Mouse (Mus musculus): ENCODE measurements around the gene Hmgb1. TPM values are rescaled to one million over a fixed set of nuclear protein-coding genes. Genes with fewer than 3 reads are reported as not detected.
A peak's percentile ranks its signal among the peaks of the same experiment; 100 is the strongest.

Hmgb1 gene
- polyA plus RNA-seq, 1 experiment from 2014 or later = 1,906 TPM

DNA sequence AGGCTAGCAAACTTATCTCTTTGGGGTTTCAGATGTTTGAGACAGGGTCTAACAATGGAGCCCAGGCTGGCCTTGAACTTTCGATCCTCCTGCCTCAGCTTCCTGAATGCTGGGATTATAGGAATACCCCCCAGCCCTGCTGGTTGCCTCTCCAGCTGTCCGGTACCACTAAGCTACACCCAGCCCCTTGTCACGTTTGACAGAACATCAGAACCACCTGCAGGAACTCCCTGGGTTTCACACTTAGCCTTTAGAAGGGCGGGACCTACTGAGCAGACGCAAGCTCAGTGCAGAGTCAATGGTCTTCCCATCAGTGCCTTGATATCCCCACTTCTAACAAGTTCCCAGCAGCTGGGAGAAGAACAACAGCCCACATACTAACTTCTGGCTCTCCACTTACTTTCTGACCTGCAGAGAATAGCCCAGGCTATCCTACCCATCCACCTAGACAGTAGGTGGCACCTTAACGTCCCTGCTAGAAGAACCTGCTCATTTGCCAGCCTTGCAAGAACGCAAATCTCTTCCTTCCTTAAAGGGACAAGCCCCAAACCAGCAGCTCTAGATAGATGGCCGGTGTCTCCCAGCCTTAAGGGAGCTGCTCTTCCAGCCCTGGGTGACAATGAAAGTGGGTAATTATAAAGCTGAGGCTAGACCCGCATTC lies 178.5 kb downstream of the Hmgb1 start:
- peak overlapping the region; percentile 26 for H3K4me3 ChIP-seq (replicated peaks)
- H3K4me2 ChIP-seq = peak overlapping the region; percentile 57
- H3K27me3 ChIP-seq = no peaks in the 10 kb centered on the region
- peaks cover 22% of the 10 kb centered on the region for H3K4me1 ChIP-seq
- WGBS = 66% methylated on average over 9 of the region's 9 CpGs
- H3K36me3 ChIP-seq (replicated peaks) = no peaks in the 10 kb centered on the region
- H3K9ac ChIP-seq = peak overlapping the region; percentile 44; the same call in 1 of the 2 replicates
- peak overlapping the region; percentile 69; the same call in 1 of the 2 replicates for H3K27ac ChIP-seq
- no peak for ATAC-seq (ENCODE audit: low FRiP score)
- H3K9me3 ChIP-seq = no peaks in the 10 kb centered on the region

GRCm38 (mm10) chr5:149005083-149005482 lies 179.2 kb downstream of the Hmgb1 start:
- Histone ChIP-seq H3K9ac (no peak overlapping the region), H3K36me3 (replicated peaks) (no peaks in the 10 kb centered on the region), H3K9me3 (no peaks in the 10 kb centered on the region), H3K27me3 (no peaks in the 10 kb centered on the region), H3K27ac (no peak overlapping the region), H3K4me2 (no peak overlapping the region), H3K4me1 (peaks cover 22% of the 10 kb centered on the region), H3K4me3 (replicated peaks) (no peak overlapping the region)
- WGBS = 45% methylated on average over 9 of the region's 9 CpGs
- ATAC-seq (ENCODE audit: low FRiP score) = no peak

GRCm38 (mm10) chr5:149003137-149003536 lies 181.2 kb downstream of the Hmgb1 start:
- Histone ChIP-seq H3K9me3 (no peaks in the 10 kb centered on the region), H3K4me2 (no peak overlapping the region), H3K4me3 (replicated peaks) (no peak overlapping the region), H3K36me3 (replicated peaks) (no peaks in the 10 kb centered on the region), H3K9ac (no peak overlapping the region), H3K27ac (no peak overlapping the region), H3K27me3 (no peaks in the 10 kb centered on the region), H3K4me1 (peaks cover 22% of the 10 kb centered on the region)
- no peak for ATAC-seq (ENCODE audit: low FRiP score)
- WGBS = 47% methylated on average over 2 of the region's 2 CpGs

DNA sequence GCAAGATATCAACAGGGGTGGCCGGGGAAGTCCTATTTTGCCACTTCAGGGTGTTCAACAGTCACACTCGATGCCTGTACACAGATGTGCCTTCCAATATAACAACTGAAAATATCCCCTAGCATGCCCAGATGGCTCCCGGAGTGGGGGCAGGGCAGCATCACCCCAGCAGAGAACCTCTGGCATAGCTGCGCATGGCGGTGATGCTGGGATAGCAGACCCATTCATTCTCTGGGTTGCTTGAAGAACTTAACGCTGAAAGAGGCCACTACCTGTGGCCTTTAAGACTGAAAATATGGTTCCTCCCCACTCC lies 181.5 kb downstream of the Hmgb1 start:
- no peak overlapping the region for H3K4me3 ChIP-seq (replicated peaks)
- no peaks in the 10 kb centered on the region for H3K9me3 ChIP-seq
- H3K4me1 ChIP-seq = peaks cover 22% of the 10 kb centered on the region
- H3K9ac ChIP-seq = no peak overlapping the region
- no peak for ATAC-seq (ENCODE audit: low FRiP score)
- no peaks in the 10 kb centered on the region for H3K36me3 ChIP-seq (replicated peaks)
- no peak overlapping the region for H3K27ac ChIP-seq
- no peaks in the 10 kb centered on the region for H3K27me3 ChIP-seq
- WGBS = 80% methylated on average over 6 of the region's 6 CpGs
- no peak overlapping the region for H3K4me2 ChIP-seq

GRCm38 (mm10) chr5:149002034-149002802 lies 182.1 kb downstream of the Hmgb1 start:
- no peaks in the 10 kb centered on the region for H3K27me3 ChIP-seq
- 73% methylated on average over 20 of the region's 20 CpGs for WGBS

DNA sequence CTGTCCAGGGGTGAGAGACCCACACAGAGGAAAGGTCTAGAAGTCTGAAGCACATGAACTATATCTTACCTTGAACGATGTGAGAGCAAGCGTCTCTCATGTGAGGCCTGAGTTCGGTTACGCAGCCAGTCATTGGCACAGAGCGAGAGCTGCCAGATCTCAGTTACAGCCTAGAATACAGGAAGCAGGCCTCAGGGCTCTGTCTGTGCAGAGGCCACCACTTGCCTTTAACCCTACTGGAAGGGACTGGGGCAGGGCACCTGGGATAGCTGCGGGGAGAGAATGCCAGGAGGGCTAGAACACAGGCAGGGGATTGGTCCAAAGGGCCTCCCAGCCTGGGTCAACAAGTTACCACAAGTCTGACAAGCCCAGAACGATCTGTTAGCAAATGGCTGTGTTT lies 184.5 kb downstream of the Hmgb1 start:
- Histone ChIP-seq H3K4me1 (peaks cover 19% of the 10 kb centered on the region), H3K36me3 (replicated peaks) (no peaks in the 10 kb centered on the region), H3K27ac (no peak overlapping the region), H3K4me2 (no peak overlapping the region), H3K9me3 (no peaks in the 10 kb centered on the region), H3K4me3 (replicated peaks) (no peak overlapping the region), H3K9ac (no peak overlapping the region), H3K27me3 (peaks cover 3% of the 10 kb centered on the region; the same call in 1 of the 2 replicates)
- no peak for ATAC-seq (ENCODE audit: low FRiP score)
- WGBS = 95% methylated on average over 7 of the region's 7 CpGs

More at GRCm38 (mm10) chr5:149002034-149002802, 182.1 kb downstream of the Hmgb1 start:
- Histone ChIP-seq H3K36me3 (replicated peaks) (no peaks in the 10 kb centered on the region), H3K27ac (no peak overlapping the region), H3K4me2 (no peak overlapping the region), H3K4me3 (replicated peaks) (no peak overlapping the region), H3K4me1 (peaks cover 20% of the 10 kb centered on the region), H3K9ac (no peak overlapping the region), H3K9me3 (no peaks in the 10 kb centered on the region)
- no peak for ATAC-seq (ENCODE audit: low FRiP score)

- 93% methylated on average over 14 of the region's 14 CpGs for WGBS
- Histone ChIP-seq H3K4me3 (replicated peaks) (no peak overlapping the region), H3K27ac (no peak overlapping the region), H3K27me3 (peaks cover 3% of the 10 kb centered on the region; the same call in 1 of the 2 replicates), H3K4me1 (peaks cover 26% of the 10 kb centered on the region), H3K4me2 (no peak overlapping the region), H3K9me3 (no peaks in the 10 kb centered on the region), H3K36me3 (replicated peaks) (no peaks in the 10 kb centered on the region), H3K9ac (no peak overlapping the region)
- no peak for ATAC-seq (ENCODE audit: low FRiP score)
These were observed 185.8 kb downstream of the Hmgb1 start for GRCm38 (mm10) chr5:148998512-148998911.

DNA sequence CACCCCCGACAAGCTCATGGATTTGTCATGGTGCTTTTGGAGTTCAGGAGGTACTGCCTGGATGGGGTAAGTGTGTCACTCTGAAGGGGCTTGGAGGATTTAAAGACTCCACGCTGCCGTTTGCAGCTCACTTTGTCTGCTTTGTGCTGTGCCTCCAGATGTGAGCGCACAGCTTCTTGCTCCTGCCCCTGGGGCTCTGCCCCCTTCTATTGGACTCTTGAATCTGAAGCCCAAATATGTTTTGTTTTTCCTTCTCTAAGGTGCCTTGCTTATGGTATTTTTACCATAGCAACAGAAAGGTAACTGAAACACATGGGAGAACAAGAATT lies 187.6 kb downstream of the Hmgb1 start:
- Histone ChIP-seq H3K4me3 (replicated peaks) (no peak overlapping the region), H3K4me2 (no peak overlapping the region), H3K27ac (no peak overlapping the region), H3K27me3 (peaks cover 3% of the 10 kb centered on the region; the same call in 1 of the 2 replicates), H3K9ac (no peak overlapping the region), H3K4me1 (peaks cover 20% of the 10 kb centered on the region), H3K36me3 (replicated peaks) (0 out of 2 replicates have a peak, but pooled peaks cover 5% of the 10 kb centered on the region), H3K9me3 (0 out of 2 replicates have a peak, but pooled peaks cover 6% of the 10 kb centered on the region)
- WGBS = 67% methylated on average over 4 of the region's 4 CpGs
- ATAC-seq (ENCODE audit: low FRiP score) = no peak

Other genes with a start within 250 kb of the Hmgb1 start
- 4.3 and 4.9 TPM in 2 replicates for gene Gm42791, start 189.3 kb downstream of the Hmgb1 start, polyA plus RNA-seq (2016; fragmentation: Nextera tagmentation; extraction: Ambion mirVana)
- gene Uspl1, start 139 bp downstream of the Hmgb1 start, polyA plus RNA-seq (2016; fragmentation: Nextera tagmentation; extraction: Ambion mirVana) = 71.6 and 73.8 TPM in 2 replicates
- 5.6 and 6.2 TPM in 2 replicates for gene Alox5ap, start 80.3 kb upstream of the Hmgb1 start, polyA plus RNA-seq (2016; fragmentation: Nextera tagmentation; extraction: Ambion mirVana)
- gene Medag, start 227.3 kb upstream of the Hmgb1 start, polyA plus RNA-seq (2016; fragmentation: Nextera tagmentation; extraction: Ambion mirVana) = 1.2 and 1.3 TPM in 2 replicates

All from forebrain, embryonic 12.5 days (tissue).